Mouse (Mus musculus) embryo, embryonic 10 days (tissue): ENCODE data around the gene Gm10720.
"Not testable (repeated sequence)": the region's sequence is repeated elsewhere in the genome, so short reads cannot be mapped to it uniquely, and the experiment has no call there.

Experiments
- DNase-seq: peaks from one replicate; pipeline ENCODE4 v3.0.0-alpha.2; 2015; ENCODE audit warnings: low spot score

The Gm10720 gene

DNA sequence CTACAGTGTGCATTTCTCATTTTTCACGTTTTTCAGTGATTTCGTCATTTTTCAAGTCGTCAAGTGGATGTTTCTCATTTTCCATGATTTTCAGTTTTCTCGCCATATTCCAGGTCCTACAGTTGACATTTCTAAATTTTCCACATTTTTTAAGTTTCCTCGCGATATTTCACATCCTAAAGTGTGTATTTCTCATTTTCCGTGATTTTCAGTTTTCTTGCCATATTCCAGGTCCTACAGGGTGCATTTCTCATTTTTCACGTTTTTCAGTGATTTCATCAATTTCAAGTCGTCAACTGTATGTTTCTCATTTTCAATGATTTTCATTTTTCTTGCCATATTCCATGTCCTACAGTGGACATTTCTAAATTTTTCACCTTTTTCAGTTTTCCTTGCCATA lies at the start of gene Gm10720:
Gene Gm10720, plus strand, starts transcription at position 301 of the 400 bp plus-strand sequence.
- DNase-seq: not testable (repeated sequence)

- DNase-seq: peak; percentile 22
Measured at GRCm38 (mm10) chr9:3000445-3000972, 14.9 kb upstream of the Gm10720 start, which contains the start of gene Gm10722. Gene Gm10722, plus strand, starts transcription at chr9:3000922.

DNA sequence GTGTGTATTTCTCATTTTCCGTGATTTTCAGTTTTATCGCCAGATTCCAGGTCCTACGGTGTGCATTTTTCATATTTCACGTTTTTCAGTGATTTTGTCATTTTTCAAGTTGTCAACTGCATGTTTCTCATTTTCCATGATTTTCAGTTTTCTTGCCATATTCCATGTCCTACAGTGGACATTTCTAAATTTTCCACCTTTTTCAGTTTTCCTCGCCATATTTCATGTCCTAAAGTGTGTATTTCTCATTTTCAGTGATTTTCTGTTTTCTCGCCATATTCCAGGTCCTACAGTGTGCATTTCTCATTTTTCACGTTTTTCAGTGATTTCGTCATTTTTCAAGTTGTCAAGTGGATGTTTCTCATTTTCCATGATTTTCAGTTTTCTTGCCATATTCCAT lies 14.4 kb upstream of the Gm10720 start:
- not testable (repeated sequence) for DNase-seq

DNA sequence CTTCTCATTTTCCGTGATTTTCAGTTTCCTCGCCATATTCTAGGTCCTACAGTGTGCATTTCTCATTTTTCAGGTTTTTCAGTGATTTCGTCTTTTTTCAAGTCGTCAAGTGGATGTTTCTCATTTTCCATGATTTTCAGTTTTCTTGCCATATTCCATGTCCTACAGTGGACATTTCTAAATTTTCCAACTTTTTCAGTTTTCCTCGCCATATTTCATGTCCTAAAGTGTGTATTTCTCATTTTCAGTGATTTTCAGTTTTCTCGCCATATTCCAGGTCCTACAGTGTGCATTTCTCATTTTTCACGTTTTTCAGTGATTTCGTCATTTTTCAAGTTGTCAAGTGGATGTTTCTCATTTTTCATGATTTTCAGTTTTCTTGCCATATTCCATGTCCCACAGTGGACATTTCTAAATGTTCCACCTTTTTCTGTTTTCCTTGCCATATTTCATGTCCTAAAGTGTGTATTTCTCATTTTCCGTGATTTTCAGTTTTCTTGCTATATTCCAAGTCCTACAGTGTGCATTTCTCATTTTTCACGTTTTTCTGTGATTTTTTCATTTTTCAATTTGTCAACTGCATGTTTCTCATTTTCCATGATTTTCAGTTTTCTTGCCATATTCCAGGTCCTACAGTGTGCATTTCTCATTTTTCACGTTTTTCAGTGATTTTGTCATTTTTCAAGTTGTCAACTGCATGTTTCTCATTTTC lies 13.3 kb upstream of the Gm10720 start:
- DNase-seq: peak; percentile 20

DNA sequence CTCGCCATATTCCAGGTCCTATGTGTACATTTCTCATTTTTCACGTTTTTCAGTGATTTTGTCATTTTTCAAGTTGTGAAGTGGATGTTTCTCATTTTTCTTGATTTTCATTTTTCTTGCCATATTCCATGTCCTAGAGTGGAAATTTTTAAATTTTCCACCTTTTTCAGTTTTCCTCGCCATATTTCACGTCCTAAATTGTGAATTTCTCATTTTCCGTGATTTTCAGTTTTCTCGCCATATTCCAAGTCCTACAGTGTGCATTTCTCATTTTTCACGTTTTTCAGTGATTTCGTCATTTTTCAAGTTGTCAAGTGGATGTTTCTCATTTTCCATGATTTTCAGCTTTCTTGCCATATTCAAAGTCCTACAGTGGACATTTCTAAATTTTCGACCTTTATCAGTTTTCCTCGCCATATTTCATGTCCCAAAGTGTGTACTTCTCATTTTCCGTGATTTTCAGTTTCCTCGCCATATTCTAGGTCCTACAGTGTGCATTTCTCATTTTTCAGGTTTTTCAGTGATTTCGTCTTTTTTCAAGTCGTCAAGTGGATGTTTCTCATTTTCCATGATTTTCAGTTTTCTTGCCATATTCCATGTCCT lies 12.6 kb upstream of the Gm10720 start, which contains the start of gene Gm11168:
Gene Gm11168, plus strand, starts transcription at position 553 of the 603 bp plus-strand sequence.
- not testable (repeated sequence) for DNase-seq

DNA sequence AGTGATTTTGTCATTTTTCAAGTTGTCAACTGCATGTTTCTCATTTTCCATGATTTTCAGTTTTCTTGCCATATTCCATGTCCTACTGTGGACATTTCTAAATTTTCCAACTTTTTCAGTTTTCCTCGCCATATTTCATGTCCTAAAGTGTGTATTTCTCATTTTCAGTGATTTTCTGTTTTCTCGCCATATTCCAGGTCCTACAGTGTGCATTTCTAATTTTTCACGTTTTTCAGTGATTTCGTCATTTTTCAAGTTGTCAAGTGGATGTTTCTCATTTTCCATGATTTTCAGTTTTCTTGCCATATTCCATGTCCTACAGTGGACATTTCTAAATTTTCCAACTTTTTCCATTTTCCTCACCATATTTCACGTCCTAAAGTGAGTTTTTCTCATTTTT lies 9.3 kb upstream of the Gm10720 start:
- not testable (repeated sequence) for DNase-seq

- not testable (repeated sequence) for DNase-seq
Measured at GRCm38 (mm10) chr9:3006636-3007035, 8.8 kb upstream of the Gm10720 start.

GRCm38 (mm10) chr9:3007272-3007671 lies 8.2 kb upstream of the Gm10720 start:
- not testable (repeated sequence) for DNase-seq

DNA sequence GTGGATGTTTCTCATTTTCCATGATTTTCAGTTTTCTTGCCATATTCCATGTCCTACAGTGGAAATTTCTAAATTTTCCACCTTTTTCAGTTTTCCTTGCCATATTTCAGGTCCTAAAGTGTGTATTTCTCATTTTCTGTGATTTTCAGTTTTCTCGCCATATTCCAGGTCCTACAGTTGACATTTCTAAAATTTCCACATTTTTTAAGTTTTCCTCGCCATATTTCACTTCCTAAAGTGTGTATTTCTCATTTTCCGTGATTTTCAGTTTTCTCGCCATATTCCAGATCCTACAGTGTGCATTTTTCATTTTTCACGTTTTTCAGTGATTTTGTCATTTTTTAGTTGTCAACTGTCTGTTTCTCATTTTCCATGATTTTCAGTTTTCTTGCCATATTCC lies 6.1 kb upstream of the Gm10720 start:
- not testable (repeated sequence) for DNase-seq

DNA sequence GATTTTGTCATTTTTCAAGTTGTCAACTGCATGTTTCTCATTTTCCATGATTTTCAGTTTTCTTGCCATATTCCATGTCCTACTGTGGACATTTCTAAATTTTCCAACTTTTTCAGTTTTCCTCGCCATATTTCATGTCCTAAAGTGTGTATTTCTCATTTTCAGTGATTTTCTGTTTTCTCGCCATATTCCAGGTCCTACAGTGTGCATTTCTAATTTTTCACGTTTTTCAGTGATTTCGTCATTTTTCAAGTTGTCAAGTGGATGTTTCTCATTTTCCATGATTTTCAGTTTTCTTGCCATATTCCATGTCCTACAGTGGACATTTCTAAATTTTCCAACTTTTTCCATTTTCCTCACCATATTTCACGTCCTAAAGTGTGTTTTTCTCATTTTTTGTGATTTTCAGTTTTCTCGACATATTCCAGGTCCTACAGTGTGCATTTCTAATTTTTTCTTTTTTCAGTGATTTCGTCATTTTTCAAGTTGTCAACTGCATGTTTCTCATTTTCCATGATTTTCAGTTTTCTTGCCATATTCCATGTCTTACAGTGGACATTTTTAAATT lies 3.3 kb upstream of the Gm10720 start:
- DNase-seq: not testable (repeated sequence)

- DNase-seq: not testable (repeated sequence)
Measured at GRCm38 (mm10) chr9:3012733-3013279, 2.6 kb upstream of the Gm10720 start, which contains the start of gene Gm10721. Gene Gm10721, plus strand, starts transcription at chr9:3013140.

DNA sequence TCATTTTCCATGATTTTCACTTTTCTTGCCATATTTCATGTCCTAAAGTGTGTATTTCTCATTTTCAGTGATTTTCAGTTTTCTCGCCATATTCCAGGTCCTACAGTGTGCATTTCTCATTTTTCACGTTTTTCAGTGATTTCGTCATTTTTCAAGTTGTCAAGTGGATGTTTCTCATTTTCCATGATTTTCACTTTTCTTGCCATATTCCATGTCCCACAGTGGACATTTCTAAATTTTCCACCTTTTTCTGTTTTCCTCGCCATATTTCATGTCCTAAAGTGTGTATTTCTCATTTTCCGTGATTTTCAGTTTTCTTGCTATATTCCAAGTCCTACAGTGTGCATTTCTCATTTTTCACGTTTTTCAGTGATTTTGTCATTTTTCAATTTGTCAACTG lies 442 bp downstream of the Gm10720 start:
- DNase-seq: not testable (repeated sequence)

DNA sequence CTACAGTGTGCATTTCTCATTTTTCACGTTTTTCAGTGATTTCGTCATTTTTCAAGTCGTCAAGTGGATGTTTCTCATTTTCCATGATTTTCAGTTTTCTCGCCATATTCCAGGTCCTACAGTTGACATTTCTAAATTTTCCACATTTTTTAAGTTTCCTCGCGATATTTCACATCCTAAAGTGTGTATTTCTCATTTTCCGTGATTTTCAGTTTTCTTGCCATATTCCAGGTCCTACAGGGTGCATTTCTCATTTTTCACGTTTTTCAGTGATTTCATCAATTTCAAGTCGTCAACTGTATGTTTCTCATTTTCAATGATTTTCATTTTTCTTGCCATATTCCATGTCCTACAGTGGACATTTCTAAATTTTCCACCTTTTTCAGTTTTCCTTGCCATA lies 1.7 kb downstream of the Gm10720 start, which contains the start of gene Gm10719:
Gene Gm10719, plus strand, starts transcription at position 301 of the 400 bp plus-strand sequence.
- DNase-seq: not testable (repeated sequence)

DNA sequence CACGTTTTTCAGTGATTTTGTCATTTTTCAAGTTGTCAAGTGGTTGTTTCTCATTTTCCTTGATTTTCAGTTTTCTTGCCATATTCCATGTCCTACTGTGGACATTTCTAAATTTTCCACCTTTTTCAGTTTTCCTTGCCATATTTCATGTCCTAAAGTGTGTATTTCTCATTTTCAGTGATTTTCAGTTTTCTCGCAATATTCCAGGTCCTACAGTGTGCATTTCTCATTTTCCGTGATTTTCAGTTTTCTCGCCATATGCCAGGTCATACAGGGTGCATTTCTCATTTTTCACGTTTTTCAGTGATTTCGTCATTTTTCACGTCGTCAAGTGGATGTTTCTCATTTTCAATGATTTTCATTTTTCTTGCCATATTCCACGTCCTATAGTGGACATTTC lies 3.5 kb downstream of the Gm10720 start:
- not testable (repeated sequence) for DNase-seq

DNA sequence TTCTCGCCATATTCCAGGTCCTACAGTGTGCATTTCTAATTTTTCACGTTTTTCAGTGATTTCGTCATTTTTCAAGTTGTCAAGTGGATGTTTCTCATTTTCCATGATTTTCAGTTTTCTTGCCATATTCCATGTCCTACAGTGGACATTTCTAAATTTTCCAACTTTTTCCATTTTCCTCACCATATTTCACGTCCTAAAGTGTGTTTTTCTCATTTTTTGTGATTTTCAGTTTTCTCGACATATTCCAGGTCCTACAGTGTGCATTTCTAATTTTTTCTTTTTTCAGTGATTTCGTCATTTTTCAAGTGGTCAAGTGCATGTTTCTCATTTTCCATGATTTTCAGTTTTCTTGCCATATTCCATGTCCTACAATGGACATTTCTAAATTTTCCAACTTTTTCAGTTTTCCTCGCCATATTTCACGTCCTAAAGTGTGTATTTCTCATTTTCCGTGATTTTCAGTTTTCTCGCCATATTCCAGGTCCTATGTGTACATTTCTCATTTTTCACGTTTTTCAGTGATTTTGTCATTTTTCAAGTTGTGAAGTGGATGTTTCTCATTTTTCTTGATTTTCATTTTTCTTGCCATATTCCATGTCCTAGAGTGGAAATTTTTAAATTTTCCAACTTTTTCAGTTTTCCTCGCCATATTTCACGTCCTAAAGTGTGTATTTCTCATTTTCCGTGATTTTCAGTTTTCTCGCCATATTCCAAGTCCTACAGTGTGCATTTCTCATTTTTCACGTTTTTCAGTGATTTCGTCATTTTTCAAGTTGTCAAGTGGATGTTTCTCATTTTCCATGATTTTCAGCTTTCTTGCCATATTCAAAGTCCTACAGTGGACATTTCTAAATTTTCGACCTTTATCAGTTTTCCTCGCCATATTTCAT lies 4.6 kb downstream of the Gm10720 start:
- DNase-seq: not testable (repeated sequence)

- DNase-seq: peak; percentile 4
Measured at GRCm38 (mm10) chr9:3022316-3023008, 7.0 kb downstream of the Gm10720 start.

- DNase-seq: not testable (repeated sequence)
Measured at GRCm38 (mm10) chr9:3023312-3023984, 8.0 kb downstream of the Gm10720 start, which contains the start of gene Gm10718. Gene Gm10718, plus strand, starts transcription at chr9:3023547.

- DNase-seq: not testable (repeated sequence)
Measured at GRCm38 (mm10) chr9:3023985-3024648, 8.7 kb downstream of the Gm10720 start.

- not testable (repeated sequence) for DNase-seq
Measured at GRCm38 (mm10) chr9:3024912-3025467, 9.5 kb downstream of the Gm10720 start, which contains the start of gene Gm10717. Gene Gm10717, plus strand, starts transcription at chr9:3025417.
